Mouse (Mus musculus) CH12.LX (cell line): Measurements from ENCODE around the gene Phf21a. TPM values are rescaled to one million over a fixed set of nuclear protein-coding genes. Genes with fewer than 3 reads are reported as not detected.

ENCODE experiments used
- DNase-seq: peaks from one replicate; pipeline ENCODE4 v3.0.0-alpha.2; 2013; ENCODE audit errors: extremely low read depth
- H3K27ac ChIP-seq: 2 replicates; pipeline ENCODE4 v1.5.1; 2012; ENCODE audit warnings: low read depth, mild to moderate bottlenecking, control low read depth, moderate library complexity; ENCODE audit not compliant: insufficient read depth
- H3K27me3 ChIP-seq: replicated peaks from 2 replicates; pipeline ENCODE3; 2012; ENCODE audit warnings: inconsistent platforms
- H3K36me3 ChIP-seq, 2 experiments: replicated peaks in 1 of 2; 2 replicates each; pipeline versions ENCODE3 to v1.6.1; 2012; ENCODE audit warnings: inconsistent platforms in 1 of 2, low read length in 1 of 2, mild to moderate bottlenecking in 1 of 2, mixed read lengths in 1 of 2, moderate library complexity in 1 of 2; ENCODE audit not compliant: control insufficient read depth in 1 of 2, insufficient read depth in 1 of 2
- H3K4me1 ChIP-seq, 2 experiments: 2 replicates each; pipeline ENCODE4 v1.6.1; 2012; ENCODE audit warnings: inconsistent platforms in 1 of 2, moderate library complexity in 1 of 2; ENCODE audit not compliant: insufficient read depth in 2 of 2, control insufficient read depth in 1 of 2
- H3K4me2 ChIP-seq: 2 replicates; pipeline ENCODE4 v1.6.1; 2012; ENCODE audit warnings: low read depth, mild to moderate bottlenecking, control low read depth; ENCODE audit not compliant: poor library complexity, insufficient read depth, severe bottlenecking
- H3K4me3 ChIP-seq, 3 experiments: fragments of 150-350 bp in 1 of 3; sonication (generic) in 1 of 3; replicated peaks in 1 of 3; 2 replicates each; pipeline versions ENCODE3 to v1.5.1; 2011 to 2012; ENCODE audit warnings: low read depth in 2 of 3, low read length in 2 of 3, mild to moderate bottlenecking in 2 of 3, moderate library complexity in 2 of 3, control low read depth in 1 of 3, improper control_type of control experiment in 1 of 3, inconsistent platforms in 1 of 3, mixed read lengths in 1 of 3; ENCODE audit not compliant: poor library complexity in 1 of 3
- H3K79me2 ChIP-seq: replicated peaks from 2 replicates; pipeline ENCODE4 v1.6.1; 2012; ENCODE audit warnings: mild to moderate bottlenecking, moderate library complexity; ENCODE audit not compliant: control insufficient read depth, poor library complexity, insufficient read depth, severe bottlenecking; ENCODE audit errors: extremely low read depth
- H3K9ac ChIP-seq: 2 replicates; pipeline ENCODE4 v1.6.1; 2012; ENCODE audit warnings: low read depth, mild to moderate bottlenecking, control low read depth, moderate library complexity; ENCODE audit not compliant: insufficient read depth
- H3K9me3 ChIP-seq: replicated peaks from 2 replicates; pipeline ENCODE3; 2012; ENCODE audit warnings: low read length, inconsistent platforms, mixed read lengths
- BHLHE40 ChIP-seq: IDR thresholded peaks from 2 replicates; pipeline ENCODE4 v1.6.1; 2011; ENCODE audit warnings: mild to moderate bottlenecking, low read depth, low read length, improper control_type of control experiment
- CHD2 ChIP-seq: IDR thresholded peaks from 2 replicates; pipeline ENCODE4 v1.6.1; 2011; ENCODE audit warnings: low read length, improper control_type of control experiment
- E2F4 ChIP-seq: IDR thresholded peaks from 2 replicates; pipeline ENCODE4 v1.6.1; 2011; ENCODE audit warnings: low read depth, low read length, improper control_type of control experiment; ENCODE audit not compliant: insufficient replicate concordance
- ELF1 ChIP-seq: IDR thresholded peaks from 2 replicates; pipeline ENCODE4 v1.6.1; 2014; ENCODE audit warnings: low read depth, mild to moderate bottlenecking, inconsistent platforms, low read length, improper control_type of control experiment
- EP300 ChIP-seq: IDR thresholded peaks from 2 replicates; pipeline ENCODE4 v1.6.1; 2011; ENCODE audit warnings: low read length, improper control_type of control experiment
- ETS1 ChIP-seq: conservative IDR thresholded peaks from 2 replicates; pipeline ENCODE4 v1.6.1; 2012; ENCODE audit warnings: low read depth, mild to moderate bottlenecking, inconsistent platforms, low read length, improper control_type of control experiment, moderate library complexity
- HCFC1 ChIP-seq: IDR thresholded peaks from 2 replicates; pipeline ENCODE4 v1.6.1; 2012; ENCODE audit warnings: low read depth, mild to moderate bottlenecking, inconsistent platforms, low read length, improper control_type of control experiment
- MAFK ChIP-seq: IDR thresholded peaks from 2 replicates; pipeline ENCODE4 v1.6.1; 2011; ENCODE audit warnings: low read length, improper control_type of control experiment; ENCODE audit not compliant: insufficient replicate concordance
- MAX ChIP-seq: IDR thresholded peaks from 2 replicates; pipeline ENCODE4 v1.6.1; 2011; ENCODE audit warnings: low read length, improper control_type of control experiment
- MAZ ChIP-seq: IDR thresholded peaks from 2 replicates; pipeline ENCODE4 v1.6.1; 2012; ENCODE audit warnings: low read depth, mild to moderate bottlenecking, inconsistent platforms, low read length, improper control_type of control experiment, moderate library complexity
- MEF2A ChIP-seq: IDR thresholded peaks from 2 replicates; pipeline ENCODE4 v1.6.1; 2014; ENCODE audit warnings: low read depth, mild to moderate bottlenecking, inconsistent platforms, low read length, improper control_type of control experiment, borderline replicate concordance
- MXI1 ChIP-seq: IDR thresholded peaks from 2 replicates; pipeline ENCODE4 v1.6.1; 2011; ENCODE audit warnings: mild to moderate bottlenecking, low read depth, low read length, improper control_type of control experiment
- MYC ChIP-seq: IDR thresholded peaks from 2 replicates; pipeline ENCODE4 v1.6.1; 2011; ENCODE audit warnings: low read depth, mild to moderate bottlenecking, improper control_type of control experiment, low read length
- NELFE ChIP-seq: IDR thresholded peaks from 2 replicates; pipeline ENCODE4 v1.6.1; 2011; ENCODE audit warnings: low read depth, low read length, improper control_type of control experiment
- NRF1 ChIP-seq: IDR thresholded peaks from 2 replicates; pipeline ENCODE4 v1.6.1; 2014; ENCODE audit warnings: low read depth, mild to moderate bottlenecking, inconsistent platforms, low read length, improper control_type of control experiment, moderate library complexity
- PAX5 ChIP-seq: IDR thresholded peaks from 2 replicates; pipeline ENCODE4 v1.6.1; 2012; ENCODE audit warnings: low read length, inconsistent platforms, mixed read lengths
- POLR2A ChIP-seq: IDR thresholded peaks from 2 replicates; pipeline ENCODE4 v1.6.1; 2011; ENCODE audit warnings: low read depth, mild to moderate bottlenecking, improper control_type of control experiment, low read length
- POLR2AphosphoS2 ChIP-seq: IDR thresholded peaks from 2 replicates; pipeline ENCODE4 v1.6.1; 2011; ENCODE audit warnings: low read depth, low read length, improper control_type of control experiment
- RCOR1 ChIP-seq: conservative IDR thresholded peaks from 2 replicates; pipeline ENCODE4 v1.6.1; 2012; ENCODE audit warnings: low read depth, mild to moderate bottlenecking, inconsistent platforms, low read length, improper control_type of control experiment
- TCF12 ChIP-seq: IDR thresholded peaks from 2 replicates; pipeline ENCODE4 v1.6.1; 2014; ENCODE audit warnings: low read depth, mild to moderate bottlenecking, inconsistent platforms, low read length, improper control_type of control experiment
- UBTF ChIP-seq: IDR thresholded peaks from 2 replicates; pipeline ENCODE4 v1.6.1; 2012; ENCODE audit warnings: low read depth, mild to moderate bottlenecking, inconsistent platforms, low read length, improper control_type of control experiment, moderate library complexity
- ZMIZ1 ChIP-seq: IDR thresholded peaks from 2 replicates; pipeline ENCODE4 v1.6.1; 2012; ENCODE audit warnings: low read depth, mild to moderate bottlenecking, inconsistent platforms, low read length, improper control_type of control experiment
- ZNF384 ChIP-seq: IDR thresholded peaks from 2 replicates; pipeline ENCODE4 v1.6.1; 2012; ENCODE audit warnings: low read depth, low read length, improper control_type of control experiment, inconsistent platforms
- dilution Hi-C: fragments of 300-500 bp; cut with MboI; formaldehyde crosslinking; loops from 2 replicates; pipeline ENCODE4 v1.14.3; 2020; ENCODE audit warnings: low sequenced_read_pairs; ENCODE audit not compliant: extremely low pct_unique_long_range_greater_than_20kb, extremely low pct_ligation_motif_present
- in situ Hi-C: fragments of 300-500 bp; cut with MboI; formaldehyde crosslinking; loops from 3 replicates; pipeline ENCODE4 v1.14.3; 2019; ENCODE audit warnings: low sequenced_read_pairs, low pct_ligation_motif_present, low pct_unique_long_range_greater_than_20kb, mixed read lengths
- polyA plus RNA-seq: library from polyadenylated mRNA; unstranded; fragments of >175 nt; gene quantifications from 2 replicates; pipeline ENCODE4 v1.2.1, GENCODE M21; 2012; ENCODE audit warnings: low read depth; ENCODE audit not compliant: insufficient read length
- total RNA-seq, 2 experiments: library from RNA; depleted of rRNA; stranded (reverse); fragments of 300-350 nt in 1 of 2; fragments of >200 nt in 1 of 2; gene quantifications; 2 replicates each; pipeline ENCODE4 v1.2.3; 2012 to 2014

The Phf21a gene
- total and polyA plus RNA-seq, 3 experiments, result 10.2 to 24.5 (median 12.0) TPM

- H3K9me3 ChIP-seq, result no peaks in the 10 kb centered on the region
- H3K36me3 ChIP-seq, result peaks cover 11 to 50% of the 10 kb centered on the region in 2 experiments
These were observed 160.9 kb downstream of the Phf21a start for GRCm38 (mm10) chr2:92253777-92254176.

GRCm38 (mm10) chr2:92256141-92256540 lies 163.2 kb downstream of the Phf21a start:
- in situ Hi-C loops, result no loop called here

More at GRCm38 (mm10) chr2:92253777-92254176, 160.9 kb downstream of the Phf21a start:
- Histone ChIP-seq H3K9ac (no peak overlapping the region), H3K27me3 (no peaks in the 10 kb centered on the region), H3K79me2 (no peaks in the 10 kb centered on the region; the same call in 1 of the 2 replicates), H3K27ac (no peak overlapping the region), H3K4me3 (no peak overlapping the region), H3K4me2 (no peak overlapping the region), H3K4me1 (peaks cover 0 to 18% of the 10 kb centered on the region in 2 experiments; a peak in 2 of 4 replicates)
- dilution Hi-C loops (no loop called here), in situ Hi-C loops (no loop called here)
- no peak for TF ChIP-seq CHD2
- TF ChIP-seq ZMIZ1, result no peak
- TF ChIP-seq UBTF, result no peak
- no peak for TF ChIP-seq MAZ
- TF ChIP-seq RCOR1, result no peak
- TF ChIP-seq MAFK, result no peak
- no peak for TF ChIP-seq NELFE
- no peak for TF ChIP-seq NRF1
- no peak for DNase-seq

More at GRCm38 (mm10) chr2:92256141-92256540, 163.2 kb downstream of the Phf21a start:
- Histone ChIP-seq H3K9me3 (no peaks in the 10 kb centered on the region), H3K4me1 (peaks cover 0 to 16% of the 10 kb centered on the region in 2 experiments; a peak in 2 of 4 replicates), H3K36me3 (peaks cover 20 to 52% of the 10 kb centered on the region in 2 experiments), H3K4me2 (no peak overlapping the region), H3K27ac (no peak overlapping the region), H3K27me3 (no peaks in the 10 kb centered on the region), H3K79me2 (no peaks in the 10 kb centered on the region; the same call in 1 of the 2 replicates), H3K9ac (no peak overlapping the region), H3K4me3 (no peak overlapping the region)
- DNase-seq, result no peak
- no peak for TF ChIP-seq MXI1
- TF ChIP-seq HCFC1, result no peak
- TF ChIP-seq NELFE, result no peak
- TF ChIP-seq MAX, result no peak
- no peak for TF ChIP-seq ELF1
- no peak for TF ChIP-seq UBTF
- no peak for TF ChIP-seq POLR2AphosphoS2
- no peak for TF ChIP-seq ETS1
- TF ChIP-seq E2F4, result no peak
- no peak for TF ChIP-seq PAX5
- no peak for TF ChIP-seq BHLHE40
- no peak for TF ChIP-seq MAZ
- no peak for TF ChIP-seq TCF12
- no peak for TF ChIP-seq MEF2A
- TF ChIP-seq ZNF384, result no peak
- TF ChIP-seq POLR2A, result no peak
- no peak for TF ChIP-seq CHD2
- no peak for TF ChIP-seq EP300
- no peak for TF ChIP-seq MYC
- dilution Hi-C loops, result no loop called here
